Mouse (Mus musculus) neutrophil, adult 5-6 weeks (primary cell): ENCODE data around the gene Magi2. TPM values are rescaled to one million over a fixed set of nuclear protein-coding genes. Genes with fewer than 3 reads are reported as not detected.
"Not testable (repeated sequence)": the region's sequence is repeated elsewhere in the genome, so short reads cannot be mapped to it uniquely, and the experiment has no call there.

Experiments
- ATAC-seq: fragments of 151-379, 151-347 bp; 2 replicates; pipeline ENCODE4 v1.8.0; 2017; ENCODE audit warnings: mild to moderate bottlenecking, moderate TSS enrichment; ENCODE audit not compliant: insufficient number of reproducible peaks, poor library complexity, low FRiP score, severe bottlenecking; ENCODE audit errors: extremely low read depth
- total RNA-seq: library from RNA; stranded (forward); fragments of 200-1000 nt; gene quantifications from 2 replicates; pipeline ENCODE4 v1.2.3, GENCODE M21; 2017

The Magi2 gene
- total RNA-seq, 1 experiment from 2014 or later, result 0.58 TPM

GRCm38 (mm10) chr5:20257419-20257818 lies 1030.6 kb downstream of the Magi2 start:
- ATAC-seq, result no peak

- no peak for ATAC-seq
These were observed 1032.9 kb downstream of the Magi2 start for GRCm38 (mm10) chr5:20259719-20260118.

- not testable (repeated sequence) for ATAC-seq
These were observed 1045.8 kb downstream of the Magi2 start for GRCm38 (mm10) chr5:20272680-20273079.

- ATAC-seq, result no peak
These were observed 1048.8 kb downstream of the Magi2 start for GRCm38 (mm10) chr5:20275632-20276031.

- ATAC-seq, result no peak
These were observed 1058.4 kb downstream of the Magi2 start for GRCm38 (mm10) chr5:20285080-20285840.

GRCm38 (mm10) chr5:20294521-20294920 lies 1067.7 kb downstream of the Magi2 start:
- no peak for ATAC-seq

- ATAC-seq, result no peak
These were observed 1073.0 kb downstream of the Magi2 start for GRCm38 (mm10) chr5:20299816-20300215.

GRCm38 (mm10) chr5:20303056-20303965 lies 1076.5 kb downstream of the Magi2 start:
- no peak for ATAC-seq

GRCm38 (mm10) chr5:20320970-20321369 lies 1094.1 kb downstream of the Magi2 start:
- no peak for ATAC-seq

- ATAC-seq, result no peak
These were observed 1098.5 kb downstream of the Magi2 start for GRCm38 (mm10) chr5:20325290-20325689.

GRCm38 (mm10) chr5:20328901-20329300 lies 1102.1 kb downstream of the Magi2 start:
- ATAC-seq, result no peak

- ATAC-seq, result no peak
These were observed 1103.2 kb downstream of the Magi2 start for GRCm38 (mm10) chr5:20330025-20330424.

GRCm38 (mm10) chr5:20332574-20332973 lies 1105.7 kb downstream of the Magi2 start:
- peak; percentile 41; the same call in 1 of the 2 replicates for ATAC-seq

GRCm38 (mm10) chr5:20334549-20334948 lies 1107.7 kb downstream of the Magi2 start:
- no peak for ATAC-seq

GRCm38 (mm10) chr5:20352941-20353340 lies 1126.1 kb downstream of the Magi2 start:
- no peak for ATAC-seq

GRCm38 (mm10) chr5:20358437-20358836 lies 1131.6 kb downstream of the Magi2 start:
- no peak for ATAC-seq

GRCm38 (mm10) chr5:20359021-20359420 lies 1132.2 kb downstream of the Magi2 start:
- no peak for ATAC-seq

GRCm38 (mm10) chr5:20362154-20362553 lies 1135.3 kb downstream of the Magi2 start:
- ATAC-seq, result no peak

GRCm38 (mm10) chr5:20363216-20363615 lies 1136.4 kb downstream of the Magi2 start:
- no peak for ATAC-seq

- no peak for ATAC-seq
These were observed 1146.8 kb downstream of the Magi2 start for GRCm38 (mm10) chr5:20373586-20373985.
